Comparison of ENCODE assay signal across 30 mouse cellular contexts in genomic region chr13:104727681-104728080, GRCm38 (mm10).
DNase-seq lines count a peak whose midpoint lies in the region; ATAC-seq and TF ChIP-seq lines count a peak whose summit lies in the region.
"Had no signal": no experiment of that assay in that cellular context is flagged by ENCODE, and none has a peak within 500 bp of the region (broad histone marks: within the 10 kb centered on the region; RNA-seq: fewer than 3 reads in every experiment).

No protein-coding gene starts in this region.

- no peak for TF ChIP-seq CTCF in intestine, postnatal 0 days (IDR thresholded peaks at IDR 0.05; ENCODE audit: low read depth)

- H3K27ac ChIP-seq in lung, embryonic 16.5 days (ENCODE audit: low read length) = no peak overlapping the region
- H3K27ac ChIP-seq in intestine, postnatal 0 days (ENCODE audit: low read depth, low read length) = no peak overlapping the region
- H3K27ac ChIP-seq: embryonic facial prominence, embryonic 10.5 days; embryonic facial prominence, embryonic 13.5 days; forebrain, embryonic 13.5 days; heart, adult 2 months; heart, embryonic 10.5 days; heart, embryonic 13.5 days; hindbrain, embryonic 10.5 days; hindbrain, embryonic 13.5 days had no signal

- 0 out of 2 replicates have a peak, but pooled peaks cover 2% of the 10 kb centered on the region for H3K36me3 ChIP-seq in lung, embryonic 16.5 days (ENCODE audit: control insufficient read depth, insufficient read depth, low read length)
- H3K36me3 ChIP-seq in intestine, postnatal 0 days (ENCODE audit: control insufficient read depth, insufficient read depth) = no peaks in the 10 kb centered on the region

- H3K4me3 ChIP-seq in lung, embryonic 16.5 days (ENCODE audit: low read length) = no peak overlapping the region
- no peak overlapping the region for H3K4me3 ChIP-seq in intestine, postnatal 0 days (ENCODE audit: low read depth, low read length)
- H3K4me3 ChIP-seq: embryonic facial prominence, embryonic 10.5 days; embryonic facial prominence, embryonic 13.5 days; erythroblast, embryonic 14.5 days; forebrain, embryonic 13.5 days; heart, adult 2 months; heart, embryonic 10.5 days; heart, embryonic 13.5 days; hindbrain, embryonic 10.5 days; hindbrain, embryonic 13.5 days had no signal

- no peaks in the 10 kb centered on the region for H3K27me3 ChIP-seq in lung, embryonic 16.5 days (ENCODE audit: control insufficient read depth, insufficient read depth, low read depth, low read length)
- H3K27me3 ChIP-seq in intestine, postnatal 0 days (replicated peaks; ENCODE audit: control insufficient read depth, insufficient read depth, low read length) = no peaks in the 10 kb centered on the region
- H3K27me3 ChIP-seq: embryonic facial prominence, embryonic 13.5 days; forebrain, embryonic 13.5 days; heart, embryonic 13.5 days; hindbrain, embryonic 13.5 days; Patski had no signal

- no peaks in the 10 kb centered on the region for H3K4me1 ChIP-seq in lung, embryonic 16.5 days (replicated peaks; ENCODE audit: control insufficient read depth, insufficient read depth, low read length)
- H3K4me1 ChIP-seq in intestine, postnatal 0 days (replicated peaks; ENCODE audit: control insufficient read depth, insufficient read depth, low read length) = no peaks in the 10 kb centered on the region
- H3K4me1 ChIP-seq: embryonic facial prominence, embryonic 10.5 days; embryonic facial prominence, embryonic 13.5 days; forebrain, embryonic 13.5 days; heart, embryonic 10.5 days; hindbrain, embryonic 10.5 days; hindbrain, embryonic 13.5 days had no signal

- H3K9me3 ChIP-seq in lung, embryonic 16.5 days (ENCODE audit: control insufficient read depth, low read length) = no peaks in the 10 kb centered on the region
- H3K9me3 ChIP-seq in intestine, postnatal 0 days (ENCODE audit: control insufficient read depth) = no peaks in the 10 kb centered on the region
- H3K9me3 ChIP-seq: embryonic facial prominence, embryonic 10.5 days; embryonic facial prominence, embryonic 13.5 days; forebrain, embryonic 13.5 days; heart, embryonic 10.5 days; heart, embryonic 13.5 days; hindbrain, embryonic 10.5 days; hindbrain, embryonic 13.5 days had no signal

- DNase-seq in lung, postnatal 4 days = no peak
- DNase-seq in large intestine, adult 2 months (ENCODE audit: low read depth, low spot score) = peak; percentile 19
- peak; percentile 27 for DNase-seq in lung, postnatal 25 days (ENCODE audit: low spot score)
- no peak for DNase-seq in heart, postnatal 14 days
- DNase-seq in cerebellum, adult 8-10 months = no peak
- DNase-seq: adrenal gland, adult 2 months; adrenal gland, postnatal 14 days; cerebellum, adult 11 months; cerebellum, adult 2 months; cerebellum, postnatal 10 days; cerebellum, postnatal 36 days; embryo, embryonic 11 days; gastrocnemius, postnatal 10 days; gastrocnemius, postnatal 36 days; heart, adult 2 months; heart, postnatal 36 days had no signal

- ATAC-seq in lung, embryonic 16.5 days (ENCODE audit: low read depth) = peak; percentile 96
- no peak for ATAC-seq in intestine, postnatal 0 days
- ATAC-seq: CD4-positive, CD25-positive, alpha-beta regulatory T cell, adult 4 months; forebrain, embryonic 13.5 days; forebrain, embryonic 16.5 days; hindbrain, embryonic 16.5 days; Patski had no signal

- H3K9ac ChIP-seq in lung, embryonic 16.5 days (ENCODE audit: low read length) = no peak overlapping the region
- no peak overlapping the region for H3K9ac ChIP-seq in intestine, postnatal 0 days (ENCODE audit: low read depth, low read length)
- H3K9ac ChIP-seq: embryonic facial prominence, embryonic 13.5 days; forebrain, embryonic 13.5 days; heart, embryonic 13.5 days; hindbrain, embryonic 13.5 days had no signal

- no peak overlapping the region for H3K4me2 ChIP-seq in lung, embryonic 16.5 days (ENCODE audit: low read depth, low read length)
- no peak overlapping the region for H3K4me2 ChIP-seq in intestine, postnatal 0 days (replicated peaks; ENCODE audit: low read depth)
- H3K4me2 ChIP-seq: embryonic facial prominence, embryonic 13.5 days; forebrain, embryonic 13.5 days; heart, embryonic 13.5 days; hindbrain, embryonic 13.5 days had no signal

- WGBS in lung, embryonic 16.5 days = 49% methylated on average over 2 of the region's 2 CpGs
- WGBS in large intestine, adult 2 months = 31% methylated on average over 2 of the region's 2 CpGs
- 81% methylated on average over 2 of the region's 2 CpGs for WGBS in intestine, postnatal 0 days

- intact Hi-C loops in heart, postnatal 14 days (cut with DNase I) = no loop called here

Comparison
In these comparisons a context has a peak if more than half of its experiments do, and no peak if none do; other contexts are left out.
1. DNase-seq: peak in large intestine, adult 2 months (single experiment) and lung, postnatal 25 days (single experiment); none in lung, postnatal 4 days (0 of 2), heart, postnatal 14 days (0 of 2) and cerebellum, adult 8-10 months (single experiment).